Mouse (Mus musculus) bone marrow, adult 2 months (tissue): ENCODE results near the gene Trem2. TPM values are rescaled to one million over a fixed set of nuclear protein-coding genes. Genes with fewer than 3 reads are reported as not detected.
A peak's percentile ranks its signal among the peaks of the same experiment; 100 is the strongest.

Source experiments
- H3K27ac ChIP-seq: fragments of 200-500 bp; 2 replicates; pipeline ENCODE4 v1.5.1; 2012; ENCODE audit warnings: low read depth, mild to moderate bottlenecking, control low read depth, inconsistent platforms, low read length; ENCODE audit not compliant: control insufficient read depth, poor library complexity, insufficient read depth
- H3K4me1 ChIP-seq: fragments of 200-500 bp; 2 replicates; pipeline ENCODE4 v1.6.1; 2011; ENCODE audit warnings: low read length; ENCODE audit not compliant: control insufficient read depth, insufficient read depth
- H3K4me3 ChIP-seq: fragments of 200-500 bp; replicated peaks from 2 replicates; pipeline ENCODE3; 2011; ENCODE audit warnings: mild to moderate bottlenecking, low read depth, low read length, control low read depth; ENCODE audit not compliant: control insufficient read depth
- CTCF ChIP-seq: fragments of 200-500 bp; IDR thresholded peaks from 2 replicates; pipeline ENCODE4 v1.5.1; 2011; ENCODE audit warnings: low read length, control low read depth; ENCODE audit not compliant: control insufficient read depth, insufficient read depth
- POLR2A ChIP-seq: fragments of 200-500 bp; IDR thresholded peaks from 2 replicates; pipeline ENCODE4 v1.6.1; 2011; ENCODE audit warnings: low read depth, mild to moderate bottlenecking, control low read depth, low read length, borderline replicate concordance; ENCODE audit not compliant: control insufficient read depth
- WGBS: fragments of 180-500 bp; shearing (Covaris S2); methylation state at CpG from one replicate; pipeline ENCODE4 v1.1.7; 2018; 5-methylcytosine and 5-hydroxymethylcytosine counted together
- polyA plus RNA-seq: library from polyadenylated mRNA; stranded (reverse); fragments of >200 nt; gene quantifications from 2 replicates; pipeline ENCODE4 v1.2.4, GENCODE M21; 2011; ENCODE audit warnings: low replicate concordance; ENCODE audit not compliant: missing spikeins, insufficient read depth, insufficient read length

The Trem2 gene
- polyA plus RNA-seq, 1 experiment, result 6.2 TPM

DNA sequence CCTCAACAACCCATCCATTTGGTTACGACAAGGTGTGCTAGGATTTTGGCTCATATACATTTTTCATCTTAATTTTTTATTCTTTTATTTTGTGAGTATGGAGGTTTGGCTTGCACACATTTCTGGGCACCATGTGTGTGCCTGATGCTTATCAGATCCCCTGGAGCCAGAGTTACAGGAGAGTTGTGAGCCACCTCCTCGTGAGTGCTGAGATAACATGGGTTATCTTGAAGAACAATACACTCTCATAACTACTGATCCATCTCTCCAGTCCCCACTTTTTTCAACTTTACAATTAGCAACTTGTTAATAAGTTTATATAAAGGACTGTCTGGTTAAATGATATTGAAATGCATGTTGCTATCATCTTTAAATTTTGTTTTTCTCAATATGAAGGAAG lies 24.9 kb upstream of the Trem2 start:
- peaks cover 7% of the 10 kb centered on the region; the same call in 1 of the 2 replicates for H3K4me1 ChIP-seq
- no peak overlapping the region for H3K4me3 ChIP-seq
- WGBS, result 71% methylated on average over 2 of the region's 2 CpGs

DNA sequence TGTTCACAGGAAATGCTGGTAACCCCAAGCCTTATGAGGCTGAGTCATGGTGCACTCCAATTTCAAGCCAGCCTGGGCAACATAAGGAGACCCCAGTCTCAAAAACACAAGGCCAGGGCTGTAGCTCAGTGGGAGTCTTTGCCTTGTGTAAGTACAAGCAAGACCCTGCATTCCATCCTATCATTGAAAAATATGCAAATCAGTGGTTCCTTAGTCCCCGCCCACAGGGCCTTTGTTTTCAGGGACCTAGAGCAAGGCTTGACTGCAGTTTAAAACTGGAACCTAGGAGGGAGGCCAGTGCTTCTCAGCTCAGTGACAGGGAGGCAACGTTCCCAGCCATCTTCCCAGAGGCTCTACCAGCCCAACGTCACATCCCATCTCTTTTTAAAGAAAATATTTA lies 23.0 kb upstream of the Trem2 start:
- WGBS, result 69% methylated on average over 3 of the region's 3 CpGs
- H3K4me1 ChIP-seq, result peaks cover 7% of the 10 kb centered on the region; the same call in 1 of the 2 replicates
- no peak for TF ChIP-seq CTCF
- TF ChIP-seq POLR2A, result no peak
- H3K27ac ChIP-seq, result peak overlapping the region; percentile 34
- H3K4me3 ChIP-seq, result no peak overlapping the region

More for the DNA sequence above, 24.9 kb upstream of the Trem2 start:
- no peak for TF ChIP-seq CTCF
- no peak for TF ChIP-seq POLR2A
- H3K27ac ChIP-seq, result no peak overlapping the region

GRCm38 (mm10) chr17:48324258-48324657 lies 21.9 kb upstream of the Trem2 start:
- no peak for TF ChIP-seq CTCF
- TF ChIP-seq POLR2A, result no peak
- WGBS, result 18% methylated on average over 5 of the region's 5 CpGs
- Histone ChIP-seq H3K4me3 (no peak overlapping the region), H3K27ac (peak overlapping the region; percentile 84), H3K4me1 (peaks cover 7% of the 10 kb centered on the region; the same call in 1 of the 2 replicates)

DNA sequence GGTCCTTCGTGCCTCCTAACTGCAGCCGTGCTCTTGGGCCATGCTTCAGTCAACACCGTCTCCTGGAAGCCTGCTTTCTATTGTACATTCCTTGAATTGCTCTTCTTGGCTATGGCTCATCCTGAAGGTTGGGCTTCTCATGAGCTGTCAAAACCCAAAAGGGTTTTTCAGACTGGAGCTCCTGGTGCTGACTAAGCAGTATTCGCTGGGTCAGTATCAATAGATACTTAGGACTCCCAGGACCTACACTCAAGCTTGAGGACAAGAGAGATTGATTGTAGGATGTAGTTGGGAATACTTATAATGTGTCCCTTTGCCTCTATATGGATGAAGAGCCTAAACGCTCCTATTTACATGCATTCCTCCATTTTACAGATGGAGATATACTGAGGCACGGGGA lies 21.1 kb upstream of the Trem2 start:
- no peak overlapping the region for H3K4me3 ChIP-seq
- H3K27ac ChIP-seq, result peak overlapping the region; percentile 71
- WGBS, result 86% methylated on average over 6 of the region's 6 CpGs
- TF ChIP-seq CTCF (no peak), POLR2A (no peak)
- peaks cover 7% of the 10 kb centered on the region; the same call in 1 of the 2 replicates for H3K4me1 ChIP-seq

- WGBS, result 58% methylated on average over 11 of the region's 11 CpGs
- peaks cover 7% of the 10 kb centered on the region; the same call in 1 of the 2 replicates for H3K4me1 ChIP-seq
- peak overlapping the region; percentile 40 for H3K27ac ChIP-seq
Measured at GRCm38 (mm10) chr17:48325638-48326037, 20.6 kb upstream of the Trem2 start.

DNA sequence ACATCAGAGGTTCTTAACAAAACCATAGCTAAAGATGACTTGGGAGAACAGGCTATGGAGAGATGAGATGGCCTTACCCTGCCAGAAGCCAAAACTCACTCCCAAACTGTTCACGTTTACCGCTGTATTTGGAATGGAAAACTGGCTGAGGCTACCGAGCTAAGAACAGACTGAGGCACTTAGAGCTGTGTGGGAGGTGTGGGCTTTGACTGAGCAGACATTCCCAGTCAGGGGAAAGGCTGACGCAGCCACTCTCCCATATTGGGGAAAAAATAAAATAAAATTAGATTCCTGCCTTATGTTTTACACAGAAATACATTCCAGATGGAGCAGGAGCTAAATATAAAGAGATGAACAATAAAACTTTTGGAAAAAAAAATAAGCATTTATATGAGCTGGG lies 19.5 kb upstream of the Trem2 start:
- Histone ChIP-seq H3K4me3 (no peak overlapping the region), H3K27ac (no peak overlapping the region)

More at GRCm38 (mm10) chr17:48325638-48326037, 20.6 kb upstream of the Trem2 start:
- H3K4me3 ChIP-seq, result peak overlapping the region; percentile 33
- TF ChIP-seq POLR2A (no peak), CTCF (no peak)

DNA sequence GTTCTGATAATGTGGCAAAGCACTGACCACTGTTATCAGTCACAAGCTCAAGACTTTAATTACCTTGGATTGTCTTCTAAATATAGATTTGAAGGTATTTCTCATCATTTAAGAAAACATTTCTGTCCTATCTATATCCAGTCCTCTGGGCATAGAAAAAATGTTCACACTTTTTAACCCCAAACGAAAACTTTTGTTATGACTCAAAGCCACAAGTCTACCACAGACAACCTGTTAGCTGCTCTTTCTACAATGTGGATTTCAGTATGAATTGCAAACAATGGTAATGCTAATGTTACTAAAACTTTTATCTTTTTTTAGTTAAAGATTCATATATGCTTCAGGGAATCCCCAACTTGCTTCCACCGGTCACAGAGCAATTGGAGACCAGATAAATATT lies 13.7 kb upstream of the Trem2 start:
- 57% methylated on average over 2 of the region's 2 CpGs for WGBS
- TF ChIP-seq CTCF (no peak), POLR2A (no peak)
- Histone ChIP-seq H3K27ac (no peak overlapping the region), H3K4me1 (no peaks in the 10 kb centered on the region), H3K4me3 (no peak overlapping the region)

More for the DNA sequence above, 19.5 kb upstream of the Trem2 start:
- WGBS, result 87% methylated on average over 4 of the region's 4 CpGs
- no peak for TF ChIP-seq POLR2A
- TF ChIP-seq CTCF, result no peak
- H3K4me1 ChIP-seq, result peaks cover 7% of the 10 kb centered on the region; the same call in 1 of the 2 replicates

GRCm38 (mm10) chr17:48334186-48334585 lies 12.0 kb upstream of the Trem2 start:
- 86% methylated on average over 4 of the region's 4 CpGs for WGBS
- Histone ChIP-seq H3K4me1 (no peaks in the 10 kb centered on the region; the same call in 1 of the 2 replicates), H3K27ac (no peak overlapping the region), H3K4me3 (no peak overlapping the region)
- TF ChIP-seq POLR2A (no peak), CTCF (no peak)

GRCm38 (mm10) chr17:48336857-48337256 lies 9.3 kb upstream of the Trem2 start:
- under 1% methylated on average over 6 of the region's 6 CpGs for WGBS
- H3K4me1 ChIP-seq, result no peaks in the 10 kb centered on the region; the same call in 1 of the 2 replicates
- TF ChIP-seq CTCF, result peak; percentile 99
- no peak for TF ChIP-seq POLR2A
- H3K27ac ChIP-seq, result no peak overlapping the region
- no peak overlapping the region for H3K4me3 ChIP-seq
